Mouse (Mus musculus) liver, adult 2 months (tissue): ENCODE measurements at regions not wholly inside any gene's neighbourhood (a gene's known extent, or its start where the extent isn't known, plus 50 kb on each side); places are given as distances from the start of the nearest gene placed in this dataset.

Source experiments
- CTCF ChIP-seq: fragments of 200-500 bp; IDR thresholded peaks from 2 replicates; pipeline ENCODE4 v1.5.1; 2011; ENCODE audit warnings: low read depth, low read length, control low read depth
- POLR2A ChIP-seq: fragments of 200-500 bp; IDR thresholded peaks from 2 replicates; pipeline ENCODE4 v1.6.1; 2011; ENCODE audit warnings: low read length, control low read depth; ENCODE audit not compliant: insufficient read depth; ENCODE audit errors: extremely low read depth

DNA sequence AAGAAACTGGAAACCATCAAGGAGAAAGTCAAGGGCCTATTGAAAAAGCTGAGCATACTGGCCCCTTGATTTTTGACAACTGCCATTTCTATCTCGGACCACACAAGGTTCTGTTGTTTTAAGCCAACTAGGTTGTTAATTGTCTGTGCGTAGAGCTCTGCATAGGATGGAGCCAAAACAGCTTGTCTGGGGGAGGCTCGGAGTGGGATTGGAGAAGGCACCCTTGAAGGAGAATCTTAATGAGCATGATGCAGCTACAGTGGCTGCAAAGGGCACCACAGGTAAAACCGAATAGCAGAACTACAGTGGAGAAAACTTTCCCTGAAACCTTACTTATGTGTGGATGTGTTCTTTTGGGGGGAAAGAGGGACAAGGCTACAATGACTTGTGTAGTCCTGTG lies 256.4 kb upstream of the Prickle1 start:
- no peak for TF ChIP-seq CTCF
- TF ChIP-seq POLR2A: no peak
